Mouse (Mus musculus) lung, postnatal 36 days (tissue): ENCODE data around the gene Suv39h2.

Source experiments
- DNase-seq: peaks from one replicate; pipeline ENCODE4 v3.0.0; 2022; ENCODE audit warnings: mixed read lengths

Suv39h2 gene

GRCm38 (mm10) chr2:3474861-3475283, at the start of gene Suv39h2:
Gene Suv39h2, minus strand, starts transcription at chr2:3475031.
- peak; percentile 97 for DNase-seq

GRCm38 (mm10) chr2:3522558-3522957, 47.7 kb upstream of the Suv39h2 start:
- DNase-seq = no peak

- DNase-seq = peak; percentile 98
Measured at GRCm38 (mm10) chr2:3512552-3513454, 38.0 kb upstream of the Suv39h2 start, which contains the start of the genes Gm45902, Hspa14 and Cdnf. Gene Gm45902, minus strand, starts transcription at chr2:3512790. Gene Hspa14, minus strand, starts transcription at chr2:3512814. Gene Cdnf, plus strand, starts transcription at chr2:3513030.

- peak; percentile 16 for DNase-seq
Measured at GRCm38 (mm10) chr2:3512076-3512475, 37.2 kb upstream of the Suv39h2 start.

- DNase-seq = no peak
Measured at GRCm38 (mm10) chr2:3500886-3501285, 26.1 kb upstream of the Suv39h2 start.

GRCm38 (mm10) chr2:3499543-3499942, 24.7 kb upstream of the Suv39h2 start:
- DNase-seq = no peak

- DNase-seq = no peak
Measured at GRCm38 (mm10) chr2:3493833-3494409, 19.1 kb upstream of the Suv39h2 start.

- no peak for DNase-seq
Measured at GRCm38 (mm10) chr2:3489816-3490215, 15.0 kb upstream of the Suv39h2 start.

- DNase-seq = no peak
Measured at GRCm38 (mm10) chr2:3480239-3480638, 5.4 kb upstream of the Suv39h2 start.

- peak; percentile 10 for DNase-seq
Measured at GRCm38 (mm10) chr2:3475746-3476251, 968 bp upstream of the Suv39h2 start.

- peak; percentile 60 for DNase-seq
Measured at GRCm38 (mm10) chr2:3474361-3474805, 448 bp downstream of the Suv39h2 start.

- no peak for DNase-seq
Measured at GRCm38 (mm10) chr2:3473891-3474290, 940 bp downstream of the Suv39h2 start.

GRCm38 (mm10) chr2:3456590-3456989, 18.2 kb downstream of the Suv39h2 start:
- no peak for DNase-seq

- DNase-seq = no peak
Measured at GRCm38 (mm10) chr2:3453096-3453495, 21.7 kb downstream of the Suv39h2 start.

GRCm38 (mm10) chr2:3449431-3449830, 25.4 kb downstream of the Suv39h2 start:
- no peak for DNase-seq

GRCm38 (mm10) chr2:3445984-3446383, 28.8 kb downstream of the Suv39h2 start:
- DNase-seq = no peak

GRCm38 (mm10) chr2:3444206-3444605, 30.6 kb downstream of the Suv39h2 start:
- DNase-seq = no peak

- no peak for DNase-seq
Measured at GRCm38 (mm10) chr2:3437956-3438355, 36.9 kb downstream of the Suv39h2 start.

- DNase-seq = no peak
Measured at GRCm38 (mm10) chr2:3435369-3436061, 39.3 kb downstream of the Suv39h2 start.

- no peak for DNase-seq
Measured at GRCm38 (mm10) chr2:3430956-3431355, 43.9 kb downstream of the Suv39h2 start.

- DNase-seq = no peak
Measured at GRCm38 (mm10) chr2:3424579-3424910, 50.3 kb downstream of the Suv39h2 start.

- DNase-seq = peak; percentile 97
Measured at GRCm38 (mm10) chr2:3423841-3424578, 50.8 kb downstream of the Suv39h2 start, which contains the start of gene Dclre1c. Gene Dclre1c, plus strand, starts transcription at chr2:3424131.
